Mouse (Mus musculus): Measurements from ENCODE around the gene Ushbp1. TPM values are rescaled to one million over a fixed set of nuclear protein-coding genes. Genes with fewer than 3 reads are reported as not detected.

Gene Ushbp1
- polyA plus RNA-seq, 1 experiment from 2014 or later, result 4.1 TPM

Other genes with a start within 250 kb of the Ushbp1 start
- gene Myo9b, start 123.1 kb downstream of the Ushbp1 start, polyA plus RNA-seq (2015; fragmentation: Nextera tagmentation; extraction: Ambion mirVana), result 5.8 and 6.0 TPM in 2 replicates
- gene Haus8, start 122.9 kb downstream of the Ushbp1 start, polyA plus RNA-seq (2015; fragmentation: Nextera tagmentation; extraction: Ambion mirVana), result 24.8 and 29.0 TPM in 2 replicates
- 97.1 and 107 TPM in 2 replicates for gene Use1, start 29.0 kb downstream of the Ushbp1 start, polyA plus RNA-seq (2015; fragmentation: Nextera tagmentation; extraction: Ambion mirVana)
- 8.2 and 9.1 TPM in 2 replicates for gene Ocel1, start 24.5 kb downstream of the Ushbp1 start, polyA plus RNA-seq (2015; fragmentation: Nextera tagmentation; extraction: Ambion mirVana)
- 47.0 and 56.1 TPM in 2 replicates for gene Nr2f6, start 13.8 kb downstream of the Ushbp1 start, polyA plus RNA-seq (2015; fragmentation: Nextera tagmentation; extraction: Ambion mirVana)
- 54.7 and 61.7 TPM in 2 replicates for gene Babam1, start 1.1 kb upstream of the Ushbp1 start, polyA plus RNA-seq (2015; fragmentation: Nextera tagmentation; extraction: Ambion mirVana)
- 5.0 and 6.4 TPM in 2 replicates for gene Ankle1, start 10.2 kb upstream of the Ushbp1 start, polyA plus RNA-seq (2015; fragmentation: Nextera tagmentation; extraction: Ambion mirVana)
- 22.1 and 23.5 TPM in 2 replicates for gene Abhd8, start 67.9 kb upstream of the Ushbp1 start, polyA plus RNA-seq (2015; fragmentation: Nextera tagmentation; extraction: Ambion mirVana)
- 127 and 137 TPM in 2 replicates for gene Mrpl34, start 69.2 kb upstream of the Ushbp1 start, polyA plus RNA-seq (2015; fragmentation: Nextera tagmentation; extraction: Ambion mirVana)
- gene Dda1, start 73.4 kb upstream of the Ushbp1 start, polyA plus RNA-seq (2015; fragmentation: Nextera tagmentation; extraction: Ambion mirVana), result 72.5 and 74.5 TPM in 2 replicates
- gene Ano8, start 90.2 kb upstream of the Ushbp1 start, polyA plus RNA-seq (2015; fragmentation: Nextera tagmentation; extraction: Ambion mirVana), result 0.68 and 1.1 TPM in 2 replicates
- gene Gtpbp3, start 92.3 kb upstream of the Ushbp1 start, polyA plus RNA-seq (2015; fragmentation: Nextera tagmentation; extraction: Ambion mirVana), result 7.2 and 8.2 TPM in 2 replicates
- 56.3 and 60.9 TPM in 2 replicates for gene Plvap, start 116.0 kb upstream of the Ushbp1 start, polyA plus RNA-seq (2015; fragmentation: Nextera tagmentation; extraction: Ambion mirVana)
- 0.29 and 0.46 TPM in 2 replicates for gene Ccdc194, start 129.9 kb upstream of the Ushbp1 start, polyA plus RNA-seq (2015; fragmentation: Nextera tagmentation; extraction: Ambion mirVana)
- gene Bst2, start 141.7 kb upstream of the Ushbp1 start, polyA plus RNA-seq (2015; fragmentation: Nextera tagmentation; extraction: Ambion mirVana), result 32.8 and 34.2 TPM in 2 replicates
- 103 TPM in 2 replicates for gene Mvb12a, start 147.1 kb upstream of the Ushbp1 start, polyA plus RNA-seq (2015; fragmentation: Nextera tagmentation; extraction: Ambion mirVana)
- gene Tmem221, start 163.1 kb upstream of the Ushbp1 start, polyA plus RNA-seq (2015; fragmentation: Nextera tagmentation; extraction: Ambion mirVana), result 1.0 and 1.4 TPM in 2 replicates
- gene Nxnl1, start 170.8 kb upstream of the Ushbp1 start, polyA plus RNA-seq (2015; fragmentation: Nextera tagmentation; extraction: Ambion mirVana), result 0.04 and 0.05 TPM in 2 replicates
- 26.5 and 27.4 TPM in 2 replicates for gene Slc27a1, start 173.1 kb upstream of the Ushbp1 start, polyA plus RNA-seq (2015; fragmentation: Nextera tagmentation; extraction: Ambion mirVana)
- gene Pgls, start 196.4 kb upstream of the Ushbp1 start, polyA plus RNA-seq (2015; fragmentation: Nextera tagmentation; extraction: Ambion mirVana), result 221 and 223 TPM in 2 replicates
- gene Fam129c, start 201.8 kb upstream of the Ushbp1 start, polyA plus RNA-seq (2015; fragmentation: Nextera tagmentation; extraction: Ambion mirVana), result 0.99 and 1.4 TPM in 2 replicates
- 40.3 and 41.1 TPM in 2 replicates for gene Colgalt1, start 215.2 kb upstream of the Ushbp1 start, polyA plus RNA-seq (2015; fragmentation: Nextera tagmentation; extraction: Ambion mirVana)